Mouse (Mus musculus) brain, embryonic 14.5 days (tissue): Measurements from ENCODE around the gene Zfp366.

Experiments used
- CTCF ChIP-seq: fragments of 200-500 bp; IDR thresholded peaks from 2 replicates; pipeline ENCODE4 v1.5.1; 2012; ENCODE audit warnings: inconsistent platforms, mild to moderate bottlenecking, moderate library complexity, borderline replicate concordance; ENCODE audit not compliant: insufficient read depth, insufficient read length; ENCODE audit errors: extremely low read depth
- POLR2A ChIP-seq: fragments of 200-500 bp; IDR thresholded peaks from 2 replicates; pipeline ENCODE4 v1.6.1; 2012; ENCODE audit warnings: mild to moderate bottlenecking, inconsistent platforms, borderline replicate concordance; ENCODE audit not compliant: poor library complexity, insufficient read depth, insufficient read length, severe bottlenecking; ENCODE audit errors: extremely low read depth

DNA sequence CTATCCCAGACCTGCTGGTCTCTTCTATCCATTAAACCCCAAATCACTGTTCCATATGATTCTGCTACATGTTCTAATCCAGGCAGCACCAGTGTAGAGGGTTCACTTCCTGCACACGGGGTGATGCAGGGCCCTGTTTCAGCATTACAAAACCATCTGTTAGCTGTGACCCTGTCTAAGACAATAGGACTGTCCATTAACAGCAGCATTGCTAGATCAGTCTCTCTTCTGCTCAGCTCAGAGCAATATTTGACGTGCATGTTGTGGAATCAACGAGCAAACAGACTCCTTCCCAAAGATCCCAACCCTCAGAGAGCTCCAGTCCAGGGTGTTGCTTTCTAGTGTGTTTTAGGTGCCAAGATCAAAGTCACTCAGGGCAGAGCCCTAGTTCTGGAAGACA is 5.0 kb downstream of the Zfp366 start:
- TF ChIP-seq POLR2A = no peak
- no peak for TF ChIP-seq CTCF
